Mouse (Mus musculus) MEL (cell line): Measurements from ENCODE around the gene Gm20431. TPM values are rescaled to one million over a fixed set of nuclear protein-coding genes. Genes with fewer than 3 reads are reported as not detected.

Experiments used
- DNase-seq: peaks from one replicate; pipeline ENCODE4 v3.0.0; 2011; ENCODE audit warnings: low read depth, low spot score
- H3K27ac ChIP-seq: 2 replicates; pipeline ENCODE4 v1.5.1; 2012; ENCODE audit warnings: low read depth, mild to moderate bottlenecking, control low read depth, low read length, moderate library complexity; ENCODE audit not compliant: control insufficient read depth
- H3K27me3 ChIP-seq, 2 experiments: fragments of 150-350 bp in 1 of 2; sonication (generic) in 1 of 2; 2 replicates each; pipeline ENCODE4 v1.6.1; 2012; ENCODE audit warnings: low read length in 2 of 2, mild to moderate bottlenecking in 2 of 2, improper control_type of control experiment in 1 of 2, moderate library complexity in 1 of 2; ENCODE audit not compliant: insufficient read depth in 2 of 2, control insufficient read depth in 1 of 2
- H3K36me3 ChIP-seq, 2 experiments: 2 replicates each; pipeline ENCODE4 v1.6.1; 2012 to 2014; ENCODE audit warnings: low read length in 2 of 2, improper control_type of control experiment in 1 of 2, inconsistent platforms in 1 of 2, mild to moderate bottlenecking in 1 of 2; ENCODE audit not compliant: insufficient read depth in 2 of 2, control insufficient read depth in 1 of 2
- H3K4me1 ChIP-seq, 2 experiments: fragments of 150-350 bp in 1 of 2; sonication (generic) in 1 of 2; 2 replicates each; pipeline ENCODE4 v1.6.1; 2012; ENCODE audit warnings: low read length in 2 of 2, improper control_type of control experiment in 1 of 2, mild to moderate bottlenecking in 1 of 2; ENCODE audit not compliant: insufficient read depth in 2 of 2, control insufficient read depth in 1 of 2
- H3K4me3 ChIP-seq, 2 experiments: fragments of 150-350 bp in 1 of 2; sonication (generic) in 1 of 2; 2 replicates each; pipeline ENCODE4 v1.5.1; 2012; ENCODE audit warnings: low read depth in 2 of 2, low read length in 2 of 2, mild to moderate bottlenecking in 2 of 2, moderate library complexity in 2 of 2, control low read depth in 1 of 2, improper control_type of control experiment in 1 of 2; ENCODE audit not compliant: control insufficient read depth in 1 of 2, insufficient read depth in 1 of 2
- H3K79me2 ChIP-seq: 2 replicates; pipeline ENCODE4 v1.6.1; 2012; ENCODE audit warnings: mild to moderate bottlenecking, low read length, moderate library complexity; ENCODE audit not compliant: control insufficient read depth, poor library complexity, insufficient read depth
- H3K9ac ChIP-seq: 2 replicates; pipeline ENCODE4 v1.6.1; 2012; ENCODE audit warnings: low read depth, mild to moderate bottlenecking, control low read depth, low read length, moderate library complexity; ENCODE audit not compliant: control insufficient read depth, poor library complexity, severe bottlenecking
- H3K9me3 ChIP-seq: fragments of 150-350 bp; sonication (generic); replicated peaks from 2 replicates; pipeline ENCODE4 v1.6.1; 2012; ENCODE audit warnings: mild to moderate bottlenecking, low read length, improper control_type of control experiment, moderate library complexity; ENCODE audit not compliant: insufficient read depth
- CHD1 ChIP-seq: IDR thresholded peaks from 2 replicates; pipeline ENCODE4 v1.6.1; 2012; ENCODE audit warnings: low read depth, mild to moderate bottlenecking, inconsistent platforms, low read length, improper control_type of control experiment
- CHD2 ChIP-seq: IDR thresholded peaks from 2 replicates; pipeline ENCODE4 v1.6.1; 2011; ENCODE audit warnings: low read length, improper control_type of control experiment
- CTCF ChIP-seq, 3 experiments: IDR thresholded peaks in 2 of 3; conservative IDR thresholded peaks in 1 of 3; 2 replicates each; pipeline ENCODE4 v1.5.1; 2011 to 2012; ENCODE audit warnings: low read length in 3 of 3, low read depth in 2 of 3, mild to moderate bottlenecking in 2 of 3, improper control_type of control experiment in 1 of 3, inconsistent platforms in 1 of 3, mixed read lengths in 1 of 3, moderate library complexity in 1 of 3; ENCODE audit not compliant: control insufficient read depth in 1 of 3, insufficient read depth in 1 of 3, poor library complexity in 1 of 3, severe bottlenecking in 1 of 3
- E2F4 ChIP-seq: IDR thresholded peaks from 2 replicates; pipeline ENCODE4 v1.6.1; 2011; ENCODE audit warnings: low read depth, low read length, improper control_type of control experiment, borderline replicate concordance
- ELF1 ChIP-seq: IDR thresholded peaks from 2 replicates; pipeline ENCODE4 v1.6.1; 2014; ENCODE audit warnings: low read depth, mild to moderate bottlenecking, inconsistent platforms, low read length, improper control_type of control experiment, moderate library complexity
- EP300 ChIP-seq, 2 experiments: IDR thresholded peaks; 2 replicates each; pipeline ENCODE4 v1.6.1; 2011; ENCODE audit warnings: improper control_type of control experiment in 2 of 2, low read length in 2 of 2, low read depth in 1 of 2, mild to moderate bottlenecking in 1 of 2
- ETS1 ChIP-seq: IDR thresholded peaks from 2 replicates; pipeline ENCODE4 v1.6.1; 2012; ENCODE audit warnings: low read depth, mild to moderate bottlenecking, inconsistent platforms, low read length, improper control_type of control experiment, moderate library complexity
- GATA1 ChIP-seq: IDR thresholded peaks from 2 replicates; pipeline ENCODE4 v1.6.1; 2011; ENCODE audit warnings: low read depth, low read length, improper control_type of control experiment
- JUND ChIP-seq: IDR thresholded peaks from 2 replicates; pipeline ENCODE4 v1.6.1; 2011; ENCODE audit warnings: low read depth, mild to moderate bottlenecking, improper control_type of control experiment, low read length
- KAT2A ChIP-seq: conservative IDR thresholded peaks from 2 replicates; pipeline ENCODE4 v1.6.1; 2012; ENCODE audit warnings: low read depth, low read length, improper control_type of control experiment, inconsistent platforms
- MAX ChIP-seq: IDR thresholded peaks from 2 replicates; pipeline ENCODE4 v1.6.1; 2011; ENCODE audit warnings: low read length, improper control_type of control experiment
- MAZ ChIP-seq: IDR thresholded peaks from 2 replicates; pipeline ENCODE4 v1.6.1; 2012; ENCODE audit warnings: low read depth, mild to moderate bottlenecking, inconsistent platforms, low read length, improper control_type of control experiment
- MEF2A ChIP-seq: IDR thresholded peaks from 2 replicates; pipeline ENCODE4 v1.6.1; 2014; ENCODE audit warnings: low read depth, mild to moderate bottlenecking, inconsistent platforms, low read length, improper control_type of control experiment; ENCODE audit not compliant: poor library complexity, insufficient replicate concordance, severe bottlenecking; ENCODE audit errors: extremely low read depth
- MXI1 ChIP-seq: IDR thresholded peaks from 2 replicates; pipeline ENCODE4 v1.6.1; 2011; ENCODE audit warnings: mild to moderate bottlenecking, low read depth, low read length, improper control_type of control experiment
- NRF1 ChIP-seq: IDR thresholded peaks from 2 replicates; pipeline ENCODE4 v1.6.1; 2014; ENCODE audit warnings: low read depth, mild to moderate bottlenecking, inconsistent platforms, low read length, improper control_type of control experiment, moderate library complexity; ENCODE audit not compliant: poor library complexity, insufficient read depth, severe bottlenecking
- POLR2AphosphoS5 ChIP-seq: IDR thresholded peaks from 2 replicates; pipeline ENCODE4 v1.6.1; 2012; ENCODE audit warnings: low read depth, borderline replicate concordance, mild to moderate bottlenecking, inconsistent platforms, low read length, moderate library complexity, mixed read lengths
- RCOR1 ChIP-seq: IDR thresholded peaks from 2 replicates; pipeline ENCODE4 v1.6.1; 2012; ENCODE audit warnings: low read depth, mild to moderate bottlenecking, inconsistent platforms, low read length, improper control_type of control experiment
- TBP ChIP-seq: IDR thresholded peaks from 2 replicates; pipeline ENCODE4 v1.8.0; 2011; ENCODE audit warnings: low read depth, low read length, improper control_type of control experiment
- UBTF ChIP-seq: IDR thresholded peaks from 2 replicates; pipeline ENCODE4 v1.6.1; 2012; ENCODE audit warnings: low read depth, mild to moderate bottlenecking, inconsistent platforms, low read length, improper control_type of control experiment, moderate library complexity, borderline replicate concordance; ENCODE audit not compliant: insufficient read depth
- USF1 ChIP-seq: IDR thresholded peaks from 2 replicates; pipeline ENCODE4 v1.6.1; 2014; ENCODE audit warnings: low read depth, mild to moderate bottlenecking, inconsistent platforms, low read length, improper control_type of control experiment, moderate library complexity
- ZC3H11A ChIP-seq: IDR thresholded peaks from 2 replicates; pipeline ENCODE4 v1.6.1; 2012; ENCODE audit warnings: low read depth, mild to moderate bottlenecking, inconsistent platforms, low read length, improper control_type of control experiment
- ZKSCAN1 ChIP-seq: IDR thresholded peaks from 2 replicates; pipeline ENCODE4 v1.6.1; 2012; ENCODE audit warnings: low read depth, mild to moderate bottlenecking, inconsistent platforms, low read length, improper control_type of control experiment, moderate library complexity
- ZMIZ1 ChIP-seq: IDR thresholded peaks from 2 replicates; pipeline ENCODE4 v1.6.1; 2012; ENCODE audit warnings: low read depth, mild to moderate bottlenecking, inconsistent platforms, low read length, improper control_type of control experiment, moderate library complexity
- ZNF384 ChIP-seq: IDR thresholded peaks from 2 replicates; pipeline ENCODE4 v1.6.1; 2012; ENCODE audit warnings: low read depth, mild to moderate bottlenecking, inconsistent platforms, low read length, improper control_type of control experiment
- polyA plus RNA-seq, 2 experiments: library from polyadenylated mRNA; stranded (reverse) in 1 of 2; unstranded in 1 of 2; fragments of >175 nt in 1 of 2; fragments of >200 nt in 1 of 2; gene quantifications; 2 replicates each; pipeline versions ENCODE4 v1.2.1 to v1.2.4; 2012; ENCODE audit warnings: low replicate concordance in 2 of 2, low read depth in 1 of 2; ENCODE audit not compliant: insufficient read length in 2 of 2, insufficient read depth in 1 of 2, missing spikeins in 1 of 2
- total RNA-seq: library from RNA; depleted of rRNA; stranded (reverse); fragments of 300-350 nt; gene quantifications from 2 replicates; pipeline ENCODE4 v1.2.3, GENCODE M21; 2012

Gene Gm20431
- total and polyA plus RNA-seq, 3 experiments = 5.9 to 8.1 TPM; not detected in 1

DNA sequence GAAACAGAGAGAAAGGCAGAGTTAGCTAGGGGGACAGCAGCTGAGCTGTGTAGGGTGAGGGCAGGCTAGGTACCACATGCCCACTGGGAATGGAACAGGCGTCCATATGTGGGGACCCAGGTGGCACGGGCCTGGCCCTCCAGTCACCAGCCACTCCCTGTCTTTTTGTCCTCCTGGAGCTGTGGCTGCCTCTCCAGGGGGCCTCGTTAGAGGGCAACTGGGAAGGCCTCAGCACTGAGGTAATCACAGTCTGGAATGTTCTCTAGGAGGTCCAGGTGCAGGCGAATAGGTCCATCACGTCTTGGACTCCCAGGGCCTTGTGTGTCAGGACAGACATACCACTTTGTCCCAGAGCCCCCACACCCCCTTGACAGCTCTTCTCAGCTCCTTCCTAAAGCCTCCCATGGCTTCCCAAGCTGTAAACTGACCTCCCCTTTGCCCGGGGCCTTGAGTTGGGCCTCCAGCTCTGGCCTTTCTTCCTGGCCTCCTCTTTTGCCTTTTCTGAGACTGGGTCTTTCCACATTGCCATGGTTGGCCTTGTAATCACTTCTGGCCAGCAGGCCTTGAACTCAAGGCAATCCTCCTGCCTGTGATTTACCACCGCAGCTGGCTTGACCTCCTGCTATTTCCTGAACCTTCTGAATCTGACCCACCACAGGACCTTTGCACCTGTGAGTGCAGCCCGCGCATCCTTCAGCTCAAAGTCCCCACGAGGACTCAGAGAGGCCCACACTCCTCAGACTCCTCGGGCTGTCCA, 45.1 kb upstream of the Gm20431 start:
- H3K9me3 ChIP-seq = no peaks in the 10 kb centered on the region
- no peaks in the 10 kb centered on the region; a peak in 3 of 4 replicates for H3K27me3 ChIP-seq
- no peaks in the 10 kb centered on the region for H3K79me2 ChIP-seq
- no peak overlapping the region for H3K27ac ChIP-seq
- H3K4me1 ChIP-seq = no peaks in the 10 kb centered on the region
- DNase-seq = no peak
- TF ChIP-seq JUND (no peak), MAZ (no peak), EP300 (IDR thresholded peaks at IDR 0.05; ENCODE audit: low read depth in 1 of 2, low read length in 2 of 2) (no peak), MEF2A (no peak), MAX (no peak), UBTF (no peak), TBP (no peak), ZKSCAN1 (no peak), KAT2A (no peak), ZC3H11A (no peak), GATA1 (no peak)
- H3K36me3 ChIP-seq = no peaks in the 10 kb centered on the region
- H3K9ac ChIP-seq = no peak overlapping the region
- H3K4me3 ChIP-seq = no peak overlapping the region

DNA sequence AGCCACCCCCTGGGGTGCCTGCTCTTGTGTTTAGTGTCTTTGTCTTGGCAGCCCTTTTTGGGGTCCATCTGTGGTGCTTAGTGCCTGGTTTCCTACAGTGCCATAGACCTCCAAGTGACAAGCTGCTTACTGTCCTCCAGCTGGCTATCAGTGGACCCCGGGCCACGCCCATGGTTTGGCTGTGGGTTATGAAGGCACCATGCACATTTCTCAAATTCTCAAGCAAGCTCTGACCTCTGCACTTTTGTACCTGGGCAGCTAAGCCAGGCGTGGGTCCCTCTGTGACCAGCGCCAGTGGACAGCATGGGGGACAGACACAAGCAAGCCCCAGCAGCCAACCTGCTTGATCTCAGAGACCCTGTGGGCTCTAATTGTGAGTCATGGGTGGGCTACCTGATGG, 43.1 kb upstream of the Gm20431 start:
- H3K9me3 ChIP-seq = no peaks in the 10 kb centered on the region
- no peak for DNase-seq
- no peaks in the 10 kb centered on the region for H3K36me3 ChIP-seq
- H3K27ac ChIP-seq = no peak overlapping the region
- H3K27me3 ChIP-seq = no peaks in the 10 kb centered on the region; a peak in 3 of 4 replicates
- H3K4me3 ChIP-seq = no peak overlapping the region
- TF ChIP-seq CTCF (IDR thresholded peaks at IDR 0.05 in 2 of 3, conservative IDR thresholded peaks at IDR 0.05 in 1 of 3; ENCODE audit: control insufficient read depth in 1 of 3, insufficient read depth in 1 of 3, low read depth in 2 of 3, low read length in 3 of 3, poor library complexity in 1 of 3, severe bottlenecking in 1 of 3) = no peak
- no peak for TF ChIP-seq ZNF384
- TF ChIP-seq E2F4 = no peak
- no peak for TF ChIP-seq NRF1
- no peak for TF ChIP-seq MAX
- TF ChIP-seq ZKSCAN1 = no peak
- TF ChIP-seq ETS1 = no peak
- no peak for TF ChIP-seq USF1
- no peak for TF ChIP-seq RCOR1
- TF ChIP-seq POLR2AphosphoS5 = no peak
- TF ChIP-seq CHD1 = no peak
- TF ChIP-seq EP300 (IDR thresholded peaks at IDR 0.05; ENCODE audit: low read depth in 1 of 2, low read length in 2 of 2) = no peak
- TF ChIP-seq ZMIZ1 = no peak
- no peak for TF ChIP-seq CHD2
- no peak for TF ChIP-seq MEF2A
- TF ChIP-seq ELF1 = no peak
- no peak for TF ChIP-seq MAZ
- no peak for TF ChIP-seq MXI1
- no peaks in the 10 kb centered on the region for H3K4me1 ChIP-seq
- no peak overlapping the region for H3K9ac ChIP-seq
- no peaks in the 10 kb centered on the region for H3K79me2 ChIP-seq
